Mouse (Mus musculus): ENCODE results near the gene Usp48.

DNA sequence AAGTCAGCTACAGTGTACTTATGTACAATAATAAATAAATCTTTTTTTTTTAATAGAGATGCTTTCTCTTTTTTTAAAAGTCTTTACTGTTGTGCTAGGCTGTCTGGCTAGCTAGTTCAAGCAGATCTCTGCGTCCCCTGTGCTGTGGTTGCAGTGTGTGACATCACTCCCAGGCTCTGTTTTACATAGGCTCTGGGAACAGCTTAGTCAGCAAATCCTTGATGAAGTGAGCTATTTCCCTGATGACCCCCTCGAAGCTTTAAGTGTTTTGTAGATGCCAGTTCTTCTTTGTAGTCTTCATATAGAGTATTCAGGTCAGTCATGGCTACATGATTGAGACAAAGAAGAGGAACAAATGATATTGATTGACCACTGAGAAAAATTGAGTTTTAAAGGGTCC is 36.6 kb downstream of the Usp48 start:
- no peak for TF ChIP-seq GATA1 (IDR thresholded peaks at IDR 0.05; ENCODE audit: borderline replicate concordance, low read length)
- TF ChIP-seq FLI1 (IDR thresholded peaks at IDR 0.05; ENCODE audit: low read length), result no peak

Measured in megakaryocyte, embryonic 14.5 days (primary cell).